ENCODE assay signal across 8 mouse cellular contexts in the genomic region with DNA sequence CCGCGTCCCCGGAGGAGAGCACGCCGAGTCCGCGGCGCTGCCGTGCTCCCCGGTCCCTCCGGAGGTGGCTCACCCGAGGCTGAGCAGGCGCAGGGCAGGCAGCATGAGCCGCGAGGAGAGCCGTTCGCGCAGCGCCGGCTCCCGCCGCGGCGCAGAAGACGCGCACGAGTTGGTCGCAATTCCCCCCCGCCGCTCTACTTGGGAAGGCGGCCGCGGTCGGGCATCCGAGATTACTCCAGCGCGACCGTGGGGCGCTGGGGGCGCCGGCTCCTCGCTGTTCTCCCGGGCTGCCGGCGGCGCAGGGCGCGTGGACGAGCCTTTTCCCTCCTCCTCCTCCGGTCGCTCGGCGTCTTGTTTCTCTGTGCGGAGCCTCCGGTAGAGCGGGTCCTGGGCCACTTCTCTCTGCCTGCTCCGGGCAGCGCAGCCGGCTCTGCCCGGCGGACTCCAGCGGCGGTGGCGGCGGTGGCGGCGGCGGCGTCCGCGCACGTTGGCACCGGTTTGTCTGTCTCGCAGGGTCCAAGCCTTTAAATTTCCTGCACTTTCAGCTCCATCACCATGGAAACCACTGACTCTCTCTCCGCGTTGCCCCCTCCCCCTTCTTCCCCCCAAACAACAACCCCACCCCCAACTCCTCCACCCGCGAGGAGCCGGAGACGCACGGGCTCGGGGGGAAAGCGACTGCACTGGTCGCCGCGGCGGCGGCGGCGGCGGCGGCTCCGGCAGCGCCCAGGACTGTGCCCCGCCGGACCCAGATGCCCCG. TPM values are rescaled to one million over a fixed set of nuclear protein-coding genes. Genes with fewer than 3 reads are reported as not detected.
DNase-seq lines count a peak whose midpoint lies in the region; ATAC-seq and TF ChIP-seq lines count a peak whose summit lies in the region.

Nog (minus strand) TSS at position 277 of the 760 bp plus-strand sequence.

- no peak within 1 kb of the TSS for H3K27ac ChIP-seq in testis, adult 2 months (ENCODE audit: control insufficient read depth, insufficient read depth, low read depth, low read length)
- peak within 1 kb of the TSS; percentile 85 for H3K27ac ChIP-seq in embryonic facial prominence, embryonic 15.5 days (replicated peaks)
- peak within 1 kb of the TSS; percentile 72 for H3K27ac ChIP-seq in layer of hippocampus, adult 2 months
- H3K27ac ChIP-seq in liver, embryonic 16.5 days (ENCODE audit: low read length): no peak within 1 kb of the TSS

- H3K4me2 ChIP-seq in embryonic facial prominence, embryonic 15.5 days (replicated peaks): peak within 1 kb of the TSS; percentile 93
- peak within 1 kb of the TSS; percentile 63 for H3K4me2 ChIP-seq in liver, embryonic 16.5 days (ENCODE audit: low read depth, low read length)

- H3K9me3 ChIP-seq in embryonic facial prominence, embryonic 15.5 days (replicated peaks): no peaks in the 10 kb centered on the region
- H3K9me3 ChIP-seq in liver, embryonic 16.5 days (replicated peaks; ENCODE audit: control insufficient read depth, low read length): no peaks in the 10 kb centered on the region

- peaks cover 23% of the 10 kb centered on the region for H3K4me1 ChIP-seq in testis, adult 2 months (ENCODE audit: control insufficient read depth, insufficient read depth, low read length)
- H3K4me1 ChIP-seq in embryonic facial prominence, embryonic 15.5 days: peaks cover 34% of the 10 kb centered on the region
- no peaks in the 10 kb centered on the region; the same call in 1 of the 2 replicates for H3K4me1 ChIP-seq in liver, embryonic 16.5 days (ENCODE audit: control insufficient read depth, low read depth, low read length)

- 1% methylated on average over 89 of the region's 97 CpGs for WGBS in embryonic facial prominence, embryonic 15.5 days
- under 1% methylated on average over 97 of the region's 97 CpGs for WGBS in liver, embryonic 16.5 days (ENCODE audit: insufficient replicate concordance)

- no peak for DNase-seq in testis, postnatal 14 days (ENCODE audit: low spot score)
- DNase-seq in heart, postnatal 14 days: peak; percentile 37 to 38
- DNase-seq in layer of hippocampus, adult 2 months (ENCODE audit: low spot score in 2 of 2): peak; percentile 37 to 51
- peak; percentile 48 to 62 for DNase-seq in right cerebral cortex, adult 2 months (ENCODE audit: low spot score in 2 of 2)

- peak within 1 kb of the TSS; percentile 26 for H3K4me3 ChIP-seq in testis, adult 2 months (ENCODE audit: control insufficient read depth, low read depth, low read length)
- peak within 1 kb of the TSS; percentile 77 for H3K4me3 ChIP-seq in embryonic facial prominence, embryonic 15.5 days (replicated peaks)
- H3K4me3 ChIP-seq in layer of hippocampus, adult 2 months: peak within 1 kb of the TSS; percentile 76
- peak within 1 kb of the TSS; percentile 48 for H3K4me3 ChIP-seq in liver, embryonic 16.5 days (ENCODE audit: low read depth, low read length)

- intact Hi-C loops in heart, postnatal 14 days (cut with DNase I): loop anchor here (1.0 kb wide), 1 partner anchor 202 kb away; no protein-coding TSS in a partner anchor

- H3K27me3 ChIP-seq in testis, adult 2 months (ENCODE audit: control insufficient read depth, insufficient read depth, low read length): no peaks in the 10 kb centered on the region; the same call in 1 of the 2 replicates
- H3K27me3 ChIP-seq in embryonic facial prominence, embryonic 15.5 days: peaks cover 11% of the 10 kb centered on the region
- peaks cover 69% of the 10 kb centered on the region for H3K27me3 ChIP-seq in liver, embryonic 16.5 days (ENCODE audit: control insufficient read depth, insufficient read depth, low read depth, low read length)

- no peaks in the 10 kb centered on the region for H3K36me3 ChIP-seq in testis, adult 2 months (ENCODE audit: control insufficient read depth, insufficient read depth, low read length)
- H3K36me3 ChIP-seq in embryonic facial prominence, embryonic 15.5 days: no peaks in the 10 kb centered on the region
- H3K36me3 ChIP-seq in liver, embryonic 16.5 days (ENCODE audit: control insufficient read depth, insufficient read depth): no peaks in the 10 kb centered on the region

- ATAC-seq in embryonic facial prominence, embryonic 15.5 days (ENCODE audit: insufficient number of reproducible peaks, low FRiP score, low TSS enrichment, low read depth): peak; percentile 47
- ATAC-seq in liver, embryonic 16.5 days (ENCODE audit: low read depth): no peak
- ATAC-seq in granulocyte monocyte progenitor cell, adult 5-6 weeks (replicated peaks; ENCODE audit: poor library complexity, severe bottlenecking): no peak

- peak within 1 kb of the TSS; percentile 57 for H3K9ac ChIP-seq in embryonic facial prominence, embryonic 15.5 days
- no peak within 1 kb of the TSS for H3K9ac ChIP-seq in liver, embryonic 16.5 days (ENCODE audit: low read depth, low read length)

- no peak for TF ChIP-seq POLR2A in testis, adult 2 months (IDR thresholded peaks at IDR 0.05; ENCODE audit: control insufficient read depth, low read depth, low read length)

- TF ChIP-seq CTCF in testis, adult 2 months (IDR thresholded peaks at IDR 0.05; ENCODE audit: control insufficient read depth, insufficient read depth, insufficient replicate concordance, low read depth, low read length): no peak
- no peak; the same call in 1 of the 2 replicates for TF ChIP-seq CTCF in layer of hippocampus, adult 2 months (conservative IDR thresholded peaks at IDR 0.05)

RNA-seq across cellular contexts. Expression of gene Nog, which starts in this region (rescaled TPM):
- 0.11 TPM in 1 of 2 replicates, not detected in the other for polyA plus RNA-seq in testis, adult 2 months (2012; rRNA removed)
- polyA plus RNA-seq in embryonic facial prominence, embryonic 15.5 days (2015; fragmentation: Nextera tagmentation; extraction: Ambion mirVana): 5.3 and 5.6 TPM in 2 replicates
- under 1 TPM; 0.24 to 0.31 TPM for total RNA-seq in heart, postnatal 14 days (2021)
- 1 to 10 TPM; 8.0 to 8.6 TPM for total RNA-seq in layer of hippocampus, adult 2 months (2021)
- polyA plus RNA-seq in liver, embryonic 16.5 days (2015; fragmentation: Nextera tagmentation; extraction: Ambion mirVana): not detected in 2 replicates
- not detected in 2 replicates for total RNA-seq in granulocyte monocyte progenitor cell, adult 5-6 weeks (2014; fragmentation: Nextera tagmentation)
- total RNA-seq in granulocyte monocyte progenitor cell, adult 5-6 weeks (2017): not detected in 2 replicates

Comparison
In these comparisons a context has a peak if more than half of its experiments do, and no peak if none do; other contexts are left out.
1. RNA of gene Nog (total RNA-seq): 8.0 to 8.6 TPM in layer of hippocampus, adult 2 months; 0.24 to 0.31 TPM in heart, postnatal 14 days and not detected in granulocyte monocyte progenitor cell, adult 5-6 weeks; every median in the first group is over 4 times any median in the second.
2. Peak in DNase-seq in heart, postnatal 14 days; RNA of the gene not detected or under 1 TPM.
3. H3K27ac ChIP-seq: peak in embryonic facial prominence, embryonic 15.5 days (single experiment) and layer of hippocampus, adult 2 months (single experiment); none in testis, adult 2 months (single experiment) and liver, embryonic 16.5 days (single experiment).
4. H3K4me3 ChIP-seq: peak in every context shown above with its lines; median percentile 77 in embryonic facial prominence, embryonic 15.5 days; 76 in layer of hippocampus, adult 2 months; 48 in liver, embryonic 16.5 days; 26 in testis, adult 2 months.